Mouse (Mus musculus) adrenal gland, adult (tissue): ENCODE data around the gene Trim17.
A peak's percentile ranks its signal among the peaks of the same experiment; 100 is the strongest.
"Not testable (repeated sequence)": the region's sequence is repeated elsewhere in the genome, so short reads cannot be mapped to it uniquely, and the experiment has no call there.

Experiments
- DNase-seq, 2 experiments: peaks; one replicate each; pipeline ENCODE4 v3.0.0; 2022 to 2023; ENCODE audit warnings: low spot score in 1 of 2; ENCODE audit not compliant: inconsistent age in 2 of 2

The Trim17 gene

GRCm38 (mm10) chr11:58947306-58947705, 7.2 kb upstream of the Trim17 start:
- no peak for DNase-seq

DNA sequence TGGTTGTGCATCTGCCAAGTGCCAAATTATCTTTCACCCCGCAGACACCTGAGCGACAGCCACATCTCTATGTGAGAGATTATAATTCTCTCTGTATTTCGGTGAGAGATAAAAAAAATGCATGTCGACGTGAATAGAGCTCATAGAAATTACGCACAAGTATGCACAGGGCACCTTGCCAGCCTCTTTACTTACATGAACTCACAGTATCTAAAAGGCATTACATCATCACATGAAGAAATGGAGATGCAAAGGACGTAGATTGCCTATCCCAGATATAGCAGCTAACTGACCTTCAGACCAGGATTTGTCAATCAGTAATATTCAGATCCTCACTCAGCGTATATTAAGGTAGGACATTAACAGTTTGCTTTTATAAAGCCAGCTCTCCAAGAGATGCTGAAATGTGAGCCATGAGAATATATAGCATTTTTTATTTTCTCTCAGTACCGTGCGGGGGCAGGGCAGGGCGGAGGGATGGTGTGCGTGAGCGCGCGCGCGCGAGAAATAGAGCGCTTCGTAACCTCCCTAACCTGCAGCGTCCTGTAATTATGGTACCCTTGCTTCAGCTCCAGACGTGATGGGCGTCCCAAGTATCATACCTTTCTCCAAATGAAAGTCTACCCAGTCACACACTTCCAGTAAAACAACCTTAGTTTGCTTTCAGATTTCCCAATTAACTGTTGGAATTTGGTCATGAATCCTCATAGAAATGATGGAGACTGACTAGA, 6.5 kb upstream of the Trim17 start:
- DNase-seq = no peak

DNA sequence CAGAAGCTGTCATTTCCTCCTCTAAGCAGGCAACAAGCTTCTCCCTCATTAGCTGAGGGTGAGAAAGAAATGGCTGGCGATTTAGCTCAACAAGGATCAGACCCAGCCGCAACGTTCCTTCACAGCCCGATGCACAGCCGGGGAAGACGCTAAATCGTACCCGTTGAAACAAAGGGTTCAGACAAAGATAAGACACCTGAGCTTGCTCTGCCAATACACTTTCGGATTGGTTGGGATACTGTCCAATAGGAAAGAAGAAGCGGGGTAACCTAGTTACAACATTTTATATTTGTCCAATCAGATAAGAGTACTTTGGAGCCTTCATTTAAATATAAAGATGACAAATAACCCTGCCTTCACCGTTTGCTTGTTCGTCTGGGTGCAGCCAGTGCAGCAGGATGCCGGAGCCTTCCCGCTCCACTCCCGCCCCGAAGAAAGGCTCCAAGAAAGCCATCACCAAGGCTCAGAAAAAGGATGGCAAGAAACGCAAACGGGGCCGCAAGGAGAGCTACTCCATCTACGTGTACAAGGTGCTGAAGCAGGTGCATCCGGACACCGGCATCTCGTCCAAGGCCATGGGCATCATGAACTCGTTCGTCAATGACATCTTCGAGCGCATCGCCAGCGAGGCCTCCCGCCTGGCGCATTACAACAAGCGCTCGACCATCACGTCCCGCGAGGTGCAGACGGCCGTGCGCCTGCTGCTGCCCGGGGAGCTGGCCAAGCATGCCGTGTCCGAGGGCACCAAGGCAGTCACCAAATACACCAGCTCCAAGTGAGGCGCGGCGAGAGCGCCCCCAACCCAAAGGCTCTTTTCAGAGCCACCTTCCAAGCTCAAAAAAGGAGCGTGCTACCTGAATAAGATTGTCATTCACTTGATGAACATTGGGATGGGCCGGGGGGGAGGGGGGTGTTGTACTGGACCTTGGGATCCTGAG, 5.7 kb upstream of the Trim17 start, which contains the start of gene Hist3h2ba:
Gene Hist3h2ba, plus strand, starts transcription at position 379 of the 938 bp plus-strand sequence.
- peak; percentile 65 to 79 for DNase-seq

DNA sequence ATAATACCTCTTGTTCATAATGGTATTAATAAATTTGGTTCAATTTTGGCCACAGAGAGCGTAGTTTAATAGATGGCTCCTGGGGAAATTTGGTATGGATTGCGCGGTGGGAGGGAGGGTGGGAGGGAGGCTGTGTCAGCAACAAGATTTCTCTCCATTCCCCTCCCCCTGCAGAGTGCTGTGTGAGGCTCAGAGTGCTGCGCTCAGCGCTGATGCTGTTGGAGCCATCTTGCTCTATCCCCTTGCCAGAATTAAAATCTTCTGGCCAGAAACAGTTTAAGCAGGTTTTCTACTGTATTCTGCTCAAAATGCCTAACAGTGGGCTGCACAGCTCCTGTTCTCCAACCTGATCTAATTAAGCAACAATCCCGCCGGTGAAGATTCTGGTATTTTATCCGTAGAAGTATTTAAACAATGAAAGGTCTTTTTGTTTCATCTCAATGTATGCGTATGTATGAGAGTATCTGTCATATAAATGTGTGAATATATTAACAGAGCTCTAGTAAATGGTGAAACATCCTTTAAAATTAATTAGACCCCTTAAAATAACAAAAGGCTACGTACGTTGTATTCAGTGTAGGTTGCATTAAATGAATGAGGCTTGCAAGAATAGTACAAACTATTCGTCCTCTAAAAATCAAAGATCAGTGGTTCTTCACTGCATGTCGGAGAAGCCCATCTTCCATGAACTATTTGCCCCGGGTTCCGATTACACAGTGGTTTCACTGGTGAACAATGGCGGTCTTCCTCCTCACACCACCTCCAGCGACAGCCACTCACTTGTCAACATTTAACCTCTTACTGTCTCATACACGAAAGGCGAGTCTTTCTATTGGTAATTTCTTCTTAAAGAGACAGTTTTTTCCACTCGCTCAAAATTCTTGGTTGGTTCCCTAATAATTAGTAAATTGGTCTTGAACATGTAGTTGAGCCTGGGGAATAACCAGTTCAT, 4.7 kb upstream of the Trim17 start:
- no peak for DNase-seq

- DNase-seq = no peak
These were observed 3.3 kb upstream of the Trim17 start for GRCm38 (mm10) chr11:58951210-58951609.

DNA sequence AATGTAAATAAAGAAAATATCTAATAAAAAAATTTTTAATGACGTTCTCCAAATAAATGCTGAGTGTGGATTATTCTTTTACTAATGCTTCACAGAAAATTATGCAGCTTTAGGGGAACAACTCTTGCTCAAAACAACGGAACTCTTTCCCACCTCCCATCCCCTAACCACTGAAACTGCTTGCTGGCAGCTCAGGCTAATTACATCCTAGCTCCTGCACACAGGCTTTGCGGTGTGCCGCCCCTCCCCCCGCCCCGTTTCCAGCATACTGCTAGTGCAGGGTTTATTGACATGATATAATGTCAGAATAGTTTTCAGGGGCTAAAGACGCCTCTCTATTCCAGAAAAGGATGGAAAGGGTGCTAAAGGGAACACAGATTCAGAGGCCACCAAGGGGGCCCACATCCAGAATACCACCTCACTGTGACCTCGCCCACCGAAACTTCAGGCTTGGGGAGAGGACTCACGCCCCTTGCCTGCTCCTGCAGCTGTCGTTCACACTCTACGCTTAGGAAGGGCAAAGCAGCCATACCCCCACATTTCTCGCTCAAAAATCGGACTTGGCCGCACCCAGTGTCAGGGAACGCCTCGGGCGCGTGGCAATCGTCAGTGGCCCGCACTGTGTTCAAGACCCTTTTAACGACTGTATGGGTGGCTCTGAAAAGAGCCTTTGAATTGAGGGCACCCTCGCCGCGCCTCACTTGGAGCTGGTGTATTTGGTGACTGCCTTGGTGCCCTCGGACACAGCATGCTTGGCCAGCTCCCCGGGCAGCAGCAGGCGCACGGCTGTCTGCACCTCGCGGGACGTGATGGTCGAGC, 925 bp upstream of the Trim17 start:
- DNase-seq = no peak

DNA sequence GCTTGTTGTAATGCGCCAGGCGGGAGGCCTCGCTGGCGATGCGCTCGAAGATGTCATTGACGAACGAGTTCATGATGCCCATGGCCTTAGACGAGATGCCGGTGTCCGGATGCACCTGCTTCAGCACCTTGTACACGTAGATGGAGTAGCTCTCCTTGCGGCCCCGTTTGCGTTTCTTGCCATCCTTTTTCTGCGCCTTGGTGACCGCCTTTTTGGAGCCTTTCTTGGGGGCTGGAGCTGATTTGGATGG, 390 bp upstream of the Trim17 start:
- not testable (repeated sequence) for DNase-seq

GRCm38 (mm10) chr11:58955143-58955867, 820 bp downstream of the Trim17 start:
- peak in 1 of 2 experiments; percentile 68 for DNase-seq

GRCm38 (mm10) chr11:58955868-58956257, 1.4 kb downstream of the Trim17 start:
- peak in 1 of 2 experiments; percentile 24 for DNase-seq

GRCm38 (mm10) chr11:58957226-58957914, 2.9 kb downstream of the Trim17 start:
- no peak for DNase-seq

DNA sequence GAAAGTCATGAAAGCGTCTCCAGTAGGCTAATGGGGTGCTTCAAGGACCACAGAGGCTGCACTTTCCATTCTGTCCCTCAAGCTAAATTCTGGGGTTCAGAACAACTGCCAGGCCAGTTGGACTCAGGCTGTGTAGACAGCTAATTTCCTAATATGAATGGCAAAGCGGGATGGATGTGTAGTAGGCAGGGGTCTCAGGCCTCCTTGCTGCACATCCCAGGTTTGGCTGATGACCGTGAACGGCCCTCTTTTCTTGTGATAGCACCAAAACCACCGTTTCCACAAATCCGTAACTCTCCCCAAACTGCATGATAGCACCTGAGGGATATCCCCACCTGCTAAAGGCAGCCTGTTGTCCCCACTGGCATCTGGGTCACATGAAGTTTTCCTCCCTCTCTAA, 4.1 kb downstream of the Trim17 start:
- no peak for DNase-seq

GRCm38 (mm10) chr11:58959186-58959825, 4.8 kb downstream of the Trim17 start:
- no peak for DNase-seq

DNA sequence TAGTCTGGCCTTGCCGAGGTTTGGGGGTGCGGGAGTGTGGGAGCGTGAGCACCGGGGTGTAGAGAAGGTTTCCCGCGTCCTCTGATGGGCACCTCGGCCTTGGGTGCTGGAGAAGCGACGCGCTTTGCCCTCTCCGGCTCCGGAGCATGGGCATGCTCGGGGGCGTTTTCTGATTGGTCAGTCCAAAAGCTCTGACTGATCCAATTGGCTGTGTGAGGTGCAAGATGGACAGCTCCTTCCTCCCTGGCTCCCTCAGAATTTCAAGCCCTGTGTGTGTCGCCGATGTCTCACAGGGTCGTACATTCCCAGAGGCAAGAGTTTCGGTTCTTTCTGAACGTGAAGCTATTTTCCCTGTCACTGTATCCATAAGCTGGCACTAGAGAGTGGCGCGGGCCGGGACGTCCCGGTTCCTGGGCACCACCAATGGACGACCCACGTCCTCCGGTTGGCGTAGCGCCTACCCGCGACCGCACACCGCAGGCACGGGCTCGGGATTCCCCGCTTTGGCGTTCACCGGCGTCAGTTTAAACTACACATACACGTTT, 5.5 kb downstream of the Trim17 start:
- DNase-seq = peak; percentile 89 to 95

GRCm38 (mm10) chr11:58961364-58962177, 7.1 kb downstream of the Trim17 start:
- DNase-seq = peak in 1 of 2 experiments; percentile 31

- DNase-seq = peak; percentile 52 to 63
These were observed 9.1 kb downstream of the Trim17 start for GRCm38 (mm10) chr11:58963543-58963942.

GRCm38 (mm10) chr11:58964216-58964615, 9.7 kb downstream of the Trim17 start:
- DNase-seq = no peak

GRCm38 (mm10) chr11:58965001-58965760, 10.7 kb downstream of the Trim17 start:
- DNase-seq = peak in 1 of 2 experiments; percentile 33
